Mouse (Mus musculus) embryonic facial prominence, embryonic 11.5 days (tissue): ENCODE measurements around the gene Mtus2. TPM values are rescaled to one million over a fixed set of nuclear protein-coding genes. Genes with fewer than 3 reads are reported as not detected.
A peak's percentile ranks its signal among the peaks of the same experiment; 100 is the strongest.

Experiments used
- ATAC-seq: fragments of 200-750 bp; cut with Nextera tagmentation; replicated peaks from 2 replicates; pipeline ENCODE4 v1.8.0; 2017; ENCODE audit warnings: low read depth; ENCODE audit not compliant: insufficient number of reproducible peaks, low FRiP score, low TSS enrichment
- DNase-seq: peaks from one replicate; pipeline ENCODE4 v3.0.0-alpha.2; 2015; ENCODE audit warnings: low spot score
- H3K27ac ChIP-seq: fragments of 300-500 bp; sonication (generic); replicated peaks from 2 replicates; pipeline ENCODE4 v1.5.1; 2014; ENCODE audit warnings: mild to moderate bottlenecking, low read depth, low read length, control low read depth
- H3K27me3 ChIP-seq: fragments of 300-500 bp; sonication (generic); 2 replicates; pipeline ENCODE4 v1.6.1; 2014; ENCODE audit warnings: mild to moderate bottlenecking, low read length, moderate library complexity, mixed read lengths; ENCODE audit not compliant: control insufficient read depth, insufficient read depth
- H3K36me3 ChIP-seq: fragments of 300-500 bp; sonication (generic); replicated peaks from 2 replicates; pipeline ENCODE4 v1.6.1; 2014; ENCODE audit warnings: low read depth, mild to moderate bottlenecking, low read length, moderate library complexity, mixed read lengths; ENCODE audit not compliant: control insufficient read depth, insufficient read depth
- H3K4me1 ChIP-seq: fragments of 300-500 bp; sonication (generic); 2 replicates; pipeline ENCODE4 v1.6.1; 2014; ENCODE audit warnings: low read length, mixed read lengths; ENCODE audit not compliant: control insufficient read depth, insufficient read depth
- H3K4me2 ChIP-seq: fragments of 300-500 bp; sonication (generic); 2 replicates; pipeline ENCODE4 v1.6.1; 2014; ENCODE audit warnings: low read depth, mild to moderate bottlenecking, control low read depth, low read length, moderate library complexity
- H3K4me3 ChIP-seq: fragments of 300-500 bp; sonication (generic); 2 replicates; pipeline ENCODE4 v1.5.1; 2014; ENCODE audit warnings: low read depth, low read length, control low read depth
- H3K9ac ChIP-seq: fragments of 300-500 bp; sonication (generic); replicated peaks from 2 replicates; pipeline ENCODE4 v1.6.1; 2014; ENCODE audit warnings: mild to moderate bottlenecking, control low read depth, low read length
- H3K9me3 ChIP-seq: fragments of 300-500 bp; sonication (generic); replicated peaks from 2 replicates; pipeline ENCODE4 v1.6.1; 2016; ENCODE audit warnings: mild to moderate bottlenecking, low read length, inconsistent platforms, mixed read lengths; ENCODE audit not compliant: control insufficient read depth
- WGBS: fragments of 180-500 bp; shearing (Covaris S2); extraction: QIAGEN DNeasy Blood & Tissue Kit; methylation state at CpG from one replicate; pipeline ENCODE4 v1.1.7; 2014; 5-methylcytosine and 5-hydroxymethylcytosine counted together
- polyA plus RNA-seq: library from polyadenylated mRNA; unstranded; fragments of >200 nt; fragmentation: Nextera tagmentation; extraction: Ambion mirVana; gene quantifications from 2 replicates; pipeline ENCODE4 v1.2.1, GENCODE M21; 2014

Gene Mtus2
- polyA plus RNA-seq, 1 experiment from 2014 or later = 10.6 TPM

DNA sequence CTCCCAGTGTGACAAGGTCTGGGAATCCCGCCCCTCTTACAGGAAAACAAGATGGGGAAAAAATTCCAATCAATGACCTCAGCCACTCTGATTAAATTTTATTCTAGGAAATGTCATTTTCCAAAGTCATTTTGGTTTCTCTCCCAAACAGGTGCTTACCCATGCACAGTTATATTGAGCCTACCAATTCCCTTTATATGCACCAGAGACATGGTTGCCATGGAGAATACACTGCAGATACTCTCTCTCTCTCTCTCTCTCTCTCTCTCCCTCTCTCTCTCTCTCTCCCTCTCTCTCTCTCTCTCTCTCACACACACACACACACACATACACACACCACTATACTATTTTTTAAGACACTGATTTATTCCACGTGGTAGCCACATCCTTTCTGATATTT, 326.1 kb downstream of the Mtus2 start:
- 84% methylated on average over 2 of the region's 2 CpGs for WGBS
- no peak for ATAC-seq
- Histone ChIP-seq H3K4me3 (no peak overlapping the region), H3K4me2 (no peak overlapping the region), H3K36me3 (no peaks in the 10 kb centered on the region), H3K9me3 (no peaks in the 10 kb centered on the region), H3K27me3 (no peaks in the 10 kb centered on the region), H3K9ac (no peak overlapping the region), H3K27ac (no peak overlapping the region), H3K4me1 (no peaks in the 10 kb centered on the region)
- DNase-seq = no peak

DNA sequence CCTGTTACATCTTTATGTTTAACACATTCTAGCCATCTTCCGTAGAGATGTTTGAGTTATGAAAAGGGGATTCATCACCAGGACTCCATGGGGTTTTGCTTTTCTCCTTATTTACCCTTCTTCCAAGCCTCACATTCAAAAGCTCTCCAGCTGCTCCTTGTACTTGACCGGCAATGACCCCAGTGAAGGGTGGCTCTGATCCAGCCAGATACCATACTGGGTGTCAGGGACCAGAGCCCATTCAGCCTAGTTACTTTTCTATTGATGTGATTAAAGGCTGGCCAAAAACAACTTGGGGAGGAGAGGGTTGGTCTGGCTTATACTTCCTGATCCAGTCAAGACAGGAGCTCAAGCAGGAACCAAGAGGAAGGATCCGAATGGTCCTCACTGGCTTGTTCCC, 326.5 kb downstream of the Mtus2 start:
- WGBS = 92% methylated on average over 3 of the region's 3 CpGs

DNA sequence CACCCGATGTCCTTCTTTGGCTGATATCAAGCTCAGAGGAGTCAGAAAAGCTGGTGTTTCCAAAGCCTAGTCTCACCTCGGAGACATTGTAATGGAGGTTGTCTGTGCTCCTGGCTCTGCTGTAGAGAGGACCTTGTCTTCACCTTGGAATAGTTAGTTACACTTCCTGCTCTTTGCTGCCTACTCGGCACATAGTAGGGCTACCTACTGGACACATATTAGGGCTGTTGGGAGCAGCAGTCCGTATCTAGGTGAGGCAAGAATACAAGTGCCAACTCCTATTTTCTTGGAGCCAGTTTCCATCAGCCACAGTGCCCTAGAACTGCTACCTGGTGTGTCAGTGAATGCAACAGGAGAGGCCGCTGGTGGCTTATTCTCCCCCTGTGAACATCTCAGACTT, 330.4 kb downstream of the Mtus2 start:
- Histone ChIP-seq H3K4me1 (no peaks in the 10 kb centered on the region), H3K36me3 (no peaks in the 10 kb centered on the region), H3K27me3 (no peaks in the 10 kb centered on the region), H3K27ac (no peak overlapping the region), H3K4me3 (no peak overlapping the region), H3K9me3 (no peaks in the 10 kb centered on the region), H3K4me2 (no peak overlapping the region), H3K9ac (no peak overlapping the region)
- ATAC-seq (no peak), DNase-seq (no peak)
- WGBS = 92% methylated on average over 5 of the region's 5 CpGs

More for the DNA sequence above, 326.5 kb downstream of the Mtus2 start:
- Histone ChIP-seq H3K9me3 (no peaks in the 10 kb centered on the region), H3K4me2 (no peak overlapping the region), H3K27me3 (no peaks in the 10 kb centered on the region), H3K36me3 (no peaks in the 10 kb centered on the region), H3K4me3 (no peak overlapping the region), H3K4me1 (no peaks in the 10 kb centered on the region), H3K9ac (no peak overlapping the region), H3K27ac (no peak overlapping the region)
- DNase-seq (no peak), ATAC-seq (no peak)

DNA sequence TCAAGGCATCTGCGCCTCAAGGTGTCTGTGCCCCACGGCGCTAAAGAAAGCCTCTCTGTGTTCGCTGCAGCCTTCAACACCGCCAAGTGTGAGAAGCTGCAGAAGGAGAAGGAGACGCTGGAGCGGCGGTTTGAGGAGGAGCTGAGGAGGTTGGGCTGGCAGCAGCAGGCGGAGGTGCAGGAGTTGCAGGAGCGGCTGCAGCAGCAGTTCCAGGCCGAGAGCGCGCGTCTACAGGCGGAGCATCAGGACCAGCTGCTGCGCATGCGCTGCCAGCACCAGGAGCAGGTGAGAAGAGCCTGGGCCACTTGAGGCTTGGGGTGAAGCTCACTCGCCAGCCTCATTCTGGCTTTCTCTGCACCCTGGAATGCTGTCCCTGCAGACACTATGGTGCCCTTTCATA, 331.7 kb downstream of the Mtus2 start:
- no peak for DNase-seq
- WGBS = 70% methylated on average over 18 of the region's 18 CpGs

DNA sequence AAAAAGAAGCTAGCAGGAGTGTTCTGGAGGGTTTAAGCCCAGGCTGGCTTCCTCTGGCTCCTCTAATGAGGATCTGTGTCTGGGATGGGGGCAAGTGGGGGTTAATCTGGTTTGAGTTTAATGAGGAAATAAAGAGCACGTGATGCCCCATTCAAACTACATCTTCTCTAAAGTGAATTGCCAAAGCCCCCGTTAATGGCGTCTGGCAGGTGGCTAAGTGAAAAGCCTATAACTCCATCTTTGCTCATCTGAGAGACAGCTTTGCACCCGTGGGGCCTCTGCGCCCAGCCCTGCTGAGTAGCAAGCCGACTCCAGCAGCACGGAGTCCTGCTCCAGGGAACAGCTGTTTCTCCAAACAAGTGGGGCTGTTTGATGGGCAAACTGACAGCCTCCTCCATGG, 332.8 kb downstream of the Mtus2 start:
- DNase-seq = no peak
- Histone ChIP-seq H3K36me3 (no peaks in the 10 kb centered on the region), H3K4me2 (no peak overlapping the region), H3K9ac (no peak overlapping the region), H3K27me3 (no peaks in the 10 kb centered on the region), H3K4me1 (no peaks in the 10 kb centered on the region), H3K27ac (no peak overlapping the region), H3K4me3 (no peak overlapping the region), H3K9me3 (no peaks in the 10 kb centered on the region)
- WGBS = 65% methylated on average over 7 of the region's 7 CpGs
- ATAC-seq = 0 out of 2 replicates have a peak, but pooled peaks have one; percentile 48

More for the DNA sequence above, 331.7 kb downstream of the Mtus2 start:
- Histone ChIP-seq H3K4me3 (no peak overlapping the region), H3K9ac (no peak overlapping the region), H3K27ac (no peak overlapping the region), H3K4me2 (no peak overlapping the region), H3K9me3 (no peaks in the 10 kb centered on the region), H3K27me3 (no peaks in the 10 kb centered on the region), H3K4me1 (no peaks in the 10 kb centered on the region), H3K36me3 (no peaks in the 10 kb centered on the region)
- no peak for ATAC-seq

DNA sequence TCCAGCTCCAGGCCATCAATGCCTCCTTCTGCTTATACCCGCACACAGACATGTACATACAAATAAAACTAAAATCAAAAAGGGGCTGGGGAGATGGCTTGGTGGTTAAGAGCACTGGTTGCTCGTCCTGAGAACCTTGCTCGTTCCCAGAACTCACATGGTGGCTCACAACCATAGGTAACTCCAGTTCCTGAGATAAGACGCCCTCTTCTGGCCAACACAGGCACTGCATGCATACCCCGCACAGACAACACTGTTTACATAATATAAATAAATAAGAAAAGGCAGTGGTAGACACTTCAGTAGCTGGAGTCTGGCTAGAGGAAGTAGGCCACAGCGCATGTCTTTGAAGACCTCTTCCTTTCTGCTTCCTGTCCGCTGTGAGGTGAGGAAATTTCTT, 335.7 kb downstream of the Mtus2 start:
- H3K36me3 ChIP-seq = no peaks in the 10 kb centered on the region
- H3K4me3 ChIP-seq = no peak overlapping the region
- no peak for DNase-seq
- H3K9me3 ChIP-seq = no peaks in the 10 kb centered on the region
- H3K4me2 ChIP-seq = no peak overlapping the region
- 84% methylated on average over 7 of the region's 7 CpGs for WGBS
- no peak for ATAC-seq
- no peak overlapping the region for H3K9ac ChIP-seq
- H3K27me3 ChIP-seq = no peaks in the 10 kb centered on the region
- no peaks in the 10 kb centered on the region for H3K4me1 ChIP-seq
- no peak overlapping the region for H3K27ac ChIP-seq

DNA sequence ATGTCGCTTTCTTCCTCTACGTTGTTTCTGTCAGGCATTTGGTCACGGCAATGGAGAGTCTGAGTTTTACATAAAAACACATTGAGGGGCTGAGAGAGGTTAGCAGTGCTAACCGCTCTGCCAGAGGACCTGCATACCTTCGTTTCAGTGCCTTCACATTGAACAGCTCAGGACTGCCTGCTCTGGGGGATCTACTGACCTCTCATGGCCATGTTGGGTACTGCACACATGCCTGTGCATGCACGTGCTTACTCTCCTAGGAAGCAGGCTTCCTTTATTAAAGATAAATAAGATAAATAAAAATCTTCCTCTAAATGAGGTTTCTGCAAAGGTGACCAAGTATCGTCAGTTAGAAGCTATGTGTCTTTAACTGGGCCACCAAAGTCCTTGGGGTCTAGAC, 336.2 kb downstream of the Mtus2 start:
- Histone ChIP-seq H3K36me3 (no peaks in the 10 kb centered on the region), H3K9ac (no peak overlapping the region), H3K9me3 (no peaks in the 10 kb centered on the region), H3K4me3 (no peak overlapping the region), H3K27ac (no peak overlapping the region), H3K4me1 (no peaks in the 10 kb centered on the region), H3K4me2 (no peak overlapping the region), H3K27me3 (no peaks in the 10 kb centered on the region)
- WGBS = 82% methylated on average over 7 of the region's 7 CpGs
- no peak for ATAC-seq
- DNase-seq = peak; percentile 32

DNA sequence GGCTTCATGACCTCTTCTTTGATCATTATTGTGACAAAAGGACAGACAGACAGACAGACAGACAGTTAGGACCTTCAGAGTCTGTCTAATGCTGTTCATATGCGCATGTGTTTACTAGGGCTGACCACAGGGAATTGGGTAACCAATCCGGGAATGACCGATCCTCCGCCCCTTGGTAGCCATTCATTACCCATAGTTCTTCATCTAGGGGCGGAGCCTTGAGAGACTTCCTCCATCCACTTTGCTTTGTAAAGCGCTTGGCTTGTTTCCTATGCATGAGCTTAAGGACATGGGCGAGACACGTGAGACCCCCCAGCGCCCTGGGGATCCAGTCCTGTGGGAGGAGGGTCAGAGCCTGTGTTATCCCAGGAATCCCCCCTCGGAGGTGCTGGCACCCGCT, 345.8 kb downstream of the Mtus2 start:
- Histone ChIP-seq H3K4me1 (no peaks in the 10 kb centered on the region), H3K4me2 (no peak overlapping the region), H3K36me3 (no peaks in the 10 kb centered on the region), H3K27ac (no peak overlapping the region), H3K27me3 (no peaks in the 10 kb centered on the region), H3K4me3 (no peak overlapping the region), H3K9ac (no peak overlapping the region), H3K9me3 (no peaks in the 10 kb centered on the region)
- DNase-seq (no peak), ATAC-seq (no peak)
- WGBS = 83% methylated on average over 11 of the region's 11 CpGs
